Mouse (Mus musculus): Measurements from ENCODE around the gene Rabep2.

DNA sequence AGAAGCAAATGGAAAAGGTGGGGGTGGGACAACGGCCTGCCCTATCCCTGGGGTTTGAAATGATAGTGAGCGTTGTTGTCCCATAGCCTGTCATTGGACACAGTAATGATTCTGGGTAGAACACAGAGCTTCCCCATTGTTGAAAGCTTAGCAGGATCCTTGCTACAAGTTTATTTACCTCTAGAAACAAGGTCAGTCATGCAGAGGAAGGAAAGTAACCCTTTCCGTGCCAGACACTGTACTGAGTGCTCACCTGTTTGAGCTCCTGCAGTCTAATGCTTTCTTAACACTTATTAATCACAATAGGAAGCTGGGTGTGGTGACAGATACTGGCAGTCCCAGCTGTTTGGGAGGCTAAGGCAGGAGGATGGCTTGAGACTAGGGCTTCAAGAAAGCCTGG lies 7.2 kb downstream of the Rabep2 start:
- TF ChIP-seq CTCF (IDR thresholded peaks at IDR 0.05; ENCODE audit: low read depth, low read length) = no peak
- no peak for TF ChIP-seq POLR2A (IDR thresholded peaks at IDR 0.05; ENCODE audit: borderline replicate concordance, low read depth, low read length)
